Mouse (Mus musculus): ENCODE data around the gene Zc3h12a.
A peak's percentile ranks its signal among the peaks of the same experiment; 100 is the strongest.

DNA sequence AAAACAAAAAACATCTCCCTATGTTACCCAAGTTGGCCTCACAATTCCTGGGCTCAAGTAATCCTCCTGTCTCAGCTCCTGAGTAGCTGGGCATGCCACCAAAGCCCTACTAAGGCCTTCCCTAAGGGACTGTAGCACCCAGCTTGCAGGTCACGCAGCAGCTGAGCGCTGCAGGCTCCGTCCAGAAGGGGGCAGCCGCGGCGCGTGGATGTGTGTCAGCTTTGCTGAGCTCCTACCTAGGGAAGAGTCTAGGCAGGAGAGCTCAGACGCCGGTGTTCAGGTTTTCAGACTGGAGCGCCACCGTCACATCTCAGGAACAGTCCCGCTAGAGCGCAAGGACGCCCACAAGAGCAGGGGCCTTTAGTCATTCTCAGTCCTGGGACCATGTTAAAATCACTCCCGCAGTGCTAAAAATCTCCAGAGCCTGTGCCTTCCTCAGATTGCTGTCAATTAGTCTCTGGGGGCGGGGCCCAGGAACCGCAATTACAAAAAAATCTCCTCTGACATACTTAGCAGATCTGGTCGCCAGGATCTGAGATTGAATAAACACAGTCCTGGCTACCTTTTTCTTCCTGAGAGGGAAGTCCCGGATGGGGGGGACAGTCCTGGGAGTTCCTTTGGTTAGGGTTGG is 32.8 kb upstream of the Zc3h12a start:
- TF ChIP-seq CTCF (IDR thresholded peaks at IDR 0.05) (peak; percentile 94), EP300 (IDR thresholded peaks at IDR 0.05) (no peak)
